Mouse (Mus musculus) heart, embryonic 15.5 days (tissue): Measurements from ENCODE around the gene 2810408A11Rik. TPM values are rescaled to one million over a fixed set of nuclear protein-coding genes. Genes with fewer than 3 reads are reported as not detected.

Experiments used
- ATAC-seq: fragments of 200-750 bp; cut with Nextera tagmentation; replicated peaks from 2 replicates; pipeline ENCODE4 v1.8.0; 2017; ENCODE audit warnings: low read depth, moderate TSS enrichment; ENCODE audit not compliant: insufficient number of reproducible peaks, insufficient read depth, low FRiP score
- H3K27ac ChIP-seq: fragments of 300-500 bp; sonication (generic); 2 replicates; pipeline ENCODE4 v1.5.1; 2015; ENCODE audit warnings: mild to moderate bottlenecking, inconsistent platforms
- H3K27me3 ChIP-seq: fragments of 300-500 bp; sonication (generic); 2 replicates; pipeline ENCODE4 v1.6.1; 2015; ENCODE audit warnings: inconsistent platforms
- H3K36me3 ChIP-seq: fragments of 300-500 bp; sonication (generic); 2 replicates; pipeline ENCODE4 v1.6.1; 2015; ENCODE audit warnings: mild to moderate bottlenecking, inconsistent platforms
- H3K4me1 ChIP-seq: fragments of 300-500 bp; sonication (generic); replicated peaks from 2 replicates; pipeline ENCODE4 v1.6.1; 2015; ENCODE audit warnings: inconsistent platforms
- H3K4me2 ChIP-seq: fragments of 300-500 bp; sonication (generic); 2 replicates; pipeline ENCODE4 v1.6.1; 2015; ENCODE audit warnings: inconsistent platforms, mild to moderate bottlenecking, moderate library complexity
- H3K4me3 ChIP-seq: fragments of 300-500 bp; sonication (generic); 2 replicates; pipeline ENCODE4 v1.5.1; 2015; ENCODE audit warnings: mild to moderate bottlenecking, inconsistent platforms
- H3K9ac ChIP-seq: fragments of 300-500 bp; sonication (generic); 2 replicates; pipeline ENCODE4 v1.6.1; 2015; ENCODE audit warnings: mild to moderate bottlenecking, inconsistent platforms
- H3K9me3 ChIP-seq: fragments of 300-500 bp; sonication (generic); replicated peaks from 2 replicates; pipeline ENCODE4 v1.6.1; 2016; ENCODE audit warnings: inconsistent platforms
- WGBS: fragments of 180-500 bp; shearing (Covaris S2); methylation state at CpG from one replicate; pipeline ENCODE4 v1.1.7; 2015; ENCODE audit warnings: mixed read lengths; 5-methylcytosine and 5-hydroxymethylcytosine counted together
- polyA plus RNA-seq: library from polyadenylated mRNA; unstranded; fragments of >200 nt; fragmentation: Nextera tagmentation; extraction: Ambion mirVana; gene quantifications from 2 replicates; pipeline ENCODE4 v1.2.1, GENCODE M21; 2015

Gene 2810408A11Rik
- polyA plus RNA-seq = 3.7 and 5.8 TPM in 2 replicates

GRCm38 (mm10) chr11:69900471-69901405, at the start of gene 2810408A11Rik, which contains the start of gene Neurl4:
Gene 2810408A11Rik (minus strand): TSS chr11:69900987.
Gene Neurl4 (plus strand): TSS chr11:69901072.
- H3K36me3 ChIP-seq = peaks cover 20% of the 10 kb centered on the region
- H3K4me1 ChIP-seq = peaks cover 30% of the 10 kb centered on the region
- no peaks in the 10 kb centered on the region for H3K9me3 ChIP-seq
- WGBS = under 1% methylated on average over 38 of the region's 38 CpGs
- peak within 1 kb of the TSS; percentile 95 for H3K4me3 ChIP-seq
- peak within 1 kb of the TSS; percentile 93 for H3K9ac ChIP-seq
- peak within 1 kb of the TSS; percentile 99 for H3K27ac ChIP-seq
- peak within 1 kb of the TSS; percentile 87 for H3K4me2 ChIP-seq
- peak; percentile 92 for ATAC-seq
- no peaks in the 10 kb centered on the region; the same call in 1 of the 2 replicates for H3K27me3 ChIP-seq

- Histone ChIP-seq H3K4me1 (peaks cover 34% of the 10 kb centered on the region), H3K4me3 (peak overlapping the region; percentile 59), H3K9ac (peak overlapping the region; percentile 40), H3K36me3 (peaks cover 22% of the 10 kb centered on the region), H3K9me3 (no peaks in the 10 kb centered on the region), H3K27ac (peak overlapping the region; percentile 95), H3K4me2 (peak overlapping the region; percentile 84), H3K27me3 (no peaks in the 10 kb centered on the region)
- WGBS = 1% methylated on average over 14 of the region's 14 CpGs
- ATAC-seq = peak; percentile 16; the same call in 1 of the 2 replicates
Measured at GRCm38 (mm10) chr11:69948763-69949150, 48.0 kb upstream of the 2810408A11Rik start.

- Histone ChIP-seq H3K4me3 (peak within 1 kb of the TSS; percentile 59), H3K9ac (peak within 1 kb of the TSS; percentile 59), H3K36me3 (peaks cover 23% of the 10 kb centered on the region), H3K4me1 (peaks cover 29% of the 10 kb centered on the region), H3K4me2 (peak within 1 kb of the TSS; percentile 84), H3K27me3 (no peaks in the 10 kb centered on the region), H3K9me3 (no peaks in the 10 kb centered on the region), H3K27ac (peak within 1 kb of the TSS; percentile 95)
- peak; percentile 91 for ATAC-seq
- WGBS = under 1% methylated on average over 34 of the region's 34 CpGs
Measured at GRCm38 (mm10) chr11:69948066-69948762, 47.4 kb upstream of the 2810408A11Rik start, which contains the start of gene Slc2a4. Gene Slc2a4 (minus strand): TSS chr11:69948188.

GRCm38 (mm10) chr11:69947337-69948065, 46.7 kb upstream of the 2810408A11Rik start:
- Histone ChIP-seq H3K27ac (peak overlapping the region; percentile 95), H3K4me2 (peak overlapping the region; percentile 84), H3K9me3 (no peaks in the 10 kb centered on the region), H3K9ac (peak overlapping the region; percentile 59), H3K27me3 (no peaks in the 10 kb centered on the region), H3K4me1 (peaks cover 28% of the 10 kb centered on the region), H3K4me3 (peak overlapping the region; percentile 59), H3K36me3 (peaks cover 23% of the 10 kb centered on the region)
- ATAC-seq = peak; percentile 81
- WGBS = 5% methylated on average over 29 of the region's 29 CpGs

GRCm38 (mm10) chr11:69945997-69946891, 45.5 kb upstream of the 2810408A11Rik start:
- Histone ChIP-seq H3K4me2 (peak overlapping the region; percentile 84), H3K9ac (0 out of 2 replicates have a peak overlapping the region, but pooled peaks have one; percentile 5), H3K27ac (peak overlapping the region; percentile 95), H3K4me1 (peaks cover 28% of the 10 kb centered on the region), H3K27me3 (no peaks in the 10 kb centered on the region), H3K9me3 (no peaks in the 10 kb centered on the region), H3K4me3 (peak overlapping the region; percentile 59), H3K36me3 (peaks cover 23% of the 10 kb centered on the region)
- 85% methylated on average over 18 of the region's 18 CpGs for WGBS
- no peak for ATAC-seq

GRCm38 (mm10) chr11:69945216-69945615, 44.4 kb upstream of the 2810408A11Rik start:
- no peak for ATAC-seq

GRCm38 (mm10) chr11:69940962-69941361, 40.2 kb upstream of the 2810408A11Rik start:
- Histone ChIP-seq H3K4me3 (no peak overlapping the region), H3K4me2 (no peak overlapping the region), H3K27ac (no peak overlapping the region), H3K36me3 (peaks cover 22% of the 10 kb centered on the region), H3K9ac (no peak overlapping the region), H3K4me1 (peaks cover 31% of the 10 kb centered on the region), H3K9me3 (no peaks in the 10 kb centered on the region), H3K27me3 (peaks cover 20% of the 10 kb centered on the region)
- WGBS = 69% methylated on average over 4 of the region's 4 CpGs
- ATAC-seq = no peak

More at GRCm38 (mm10) chr11:69945216-69945615, 44.4 kb upstream of the 2810408A11Rik start:
- Histone ChIP-seq H3K27me3 (no peaks in the 10 kb centered on the region), H3K4me1 (peaks cover 28% of the 10 kb centered on the region), H3K27ac (no peak overlapping the region), H3K4me2 (no peak overlapping the region), H3K9ac (no peak overlapping the region), H3K4me3 (no peak overlapping the region), H3K36me3 (peaks cover 23% of the 10 kb centered on the region), H3K9me3 (no peaks in the 10 kb centered on the region)
- WGBS = 72% methylated on average over 13 of the region's 13 CpGs

- H3K27me3 ChIP-seq = peaks cover 26% of the 10 kb centered on the region
Measured at GRCm38 (mm10) chr11:69939731-69940130, 38.9 kb upstream of the 2810408A11Rik start.

GRCm38 (mm10) chr11:69939181-69939580, 38.4 kb upstream of the 2810408A11Rik start:
- no peak for ATAC-seq
- H3K4me1 ChIP-seq = peaks cover 41% of the 10 kb centered on the region
- peaks cover 26% of the 10 kb centered on the region for H3K27me3 ChIP-seq
- H3K4me3 ChIP-seq = no peak overlapping the region
- H3K9ac ChIP-seq = no peak overlapping the region
- H3K4me2 ChIP-seq = no peak overlapping the region
- H3K27ac ChIP-seq = no peak overlapping the region
- H3K9me3 ChIP-seq = no peaks in the 10 kb centered on the region
- WGBS = 57% methylated on average over 5 of the region's 5 CpGs
- H3K36me3 ChIP-seq = peaks cover 5% of the 10 kb centered on the region; the same call in 1 of the 2 replicates

More at GRCm38 (mm10) chr11:69939731-69940130, 38.9 kb upstream of the 2810408A11Rik start:
- no peaks in the 10 kb centered on the region for H3K9me3 ChIP-seq
- no peak overlapping the region for H3K4me3 ChIP-seq
- no peak overlapping the region for H3K27ac ChIP-seq
- H3K4me1 ChIP-seq = peaks cover 36% of the 10 kb centered on the region
- H3K9ac ChIP-seq = no peak overlapping the region
- ATAC-seq = no peak
- 87% methylated on average over 17 of the region's 17 CpGs for WGBS
- peaks cover 11% of the 10 kb centered on the region for H3K36me3 ChIP-seq
- no peak overlapping the region for H3K4me2 ChIP-seq
